Mouse (Mus musculus): ENCODE data around the gene Kifc3. TPM values are rescaled to one million over a fixed set of nuclear protein-coding genes. Genes with fewer than 3 reads are reported as not detected.

Kifc3 gene
- polyA plus RNA-seq, 1 experiment from 2014 or later = 17.9 TPM

DNA sequence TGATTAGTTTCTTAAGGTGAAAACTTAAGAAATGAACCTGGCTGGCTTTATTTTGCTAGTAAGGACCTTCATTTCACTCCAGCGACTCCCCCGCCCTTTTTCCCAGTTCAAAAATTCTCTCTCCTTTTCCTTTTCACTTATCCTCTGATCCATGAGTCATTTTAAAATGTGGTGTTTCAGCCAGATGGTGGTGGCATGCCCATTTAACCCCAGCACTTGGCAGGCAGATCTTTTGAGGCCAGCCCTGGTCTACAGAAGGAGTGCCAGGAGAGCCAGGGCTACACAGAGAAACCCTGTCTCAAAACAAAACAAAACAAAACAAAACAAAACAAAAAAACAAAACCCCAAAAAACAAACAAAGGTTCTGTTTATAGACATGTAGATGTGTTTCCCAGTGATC is 138.1 kb downstream of the Kifc3 start:
- H3K9me3 ChIP-seq (replicated peaks) = no peaks in the 10 kb centered on the region
- H3K27ac ChIP-seq (replicated peaks) = no peak overlapping the region
- no peaks in the 10 kb centered on the region for H3K36me3 ChIP-seq
- H3K27me3 ChIP-seq = no peaks in the 10 kb centered on the region
- no peak overlapping the region for H3K4me3 ChIP-seq (replicated peaks)
- no peak for ATAC-seq (ENCODE audit: insufficient number of reproducible peaks, low FRiP score, low TSS enrichment, low read depth)
- no peak overlapping the region for H3K4me2 ChIP-seq (replicated peaks)
- H3K4me1 ChIP-seq = no peaks in the 10 kb centered on the region
- WGBS = 83% methylated on average over 2 of the region's 2 CpGs
- no peak overlapping the region for H3K9ac ChIP-seq

DNA sequence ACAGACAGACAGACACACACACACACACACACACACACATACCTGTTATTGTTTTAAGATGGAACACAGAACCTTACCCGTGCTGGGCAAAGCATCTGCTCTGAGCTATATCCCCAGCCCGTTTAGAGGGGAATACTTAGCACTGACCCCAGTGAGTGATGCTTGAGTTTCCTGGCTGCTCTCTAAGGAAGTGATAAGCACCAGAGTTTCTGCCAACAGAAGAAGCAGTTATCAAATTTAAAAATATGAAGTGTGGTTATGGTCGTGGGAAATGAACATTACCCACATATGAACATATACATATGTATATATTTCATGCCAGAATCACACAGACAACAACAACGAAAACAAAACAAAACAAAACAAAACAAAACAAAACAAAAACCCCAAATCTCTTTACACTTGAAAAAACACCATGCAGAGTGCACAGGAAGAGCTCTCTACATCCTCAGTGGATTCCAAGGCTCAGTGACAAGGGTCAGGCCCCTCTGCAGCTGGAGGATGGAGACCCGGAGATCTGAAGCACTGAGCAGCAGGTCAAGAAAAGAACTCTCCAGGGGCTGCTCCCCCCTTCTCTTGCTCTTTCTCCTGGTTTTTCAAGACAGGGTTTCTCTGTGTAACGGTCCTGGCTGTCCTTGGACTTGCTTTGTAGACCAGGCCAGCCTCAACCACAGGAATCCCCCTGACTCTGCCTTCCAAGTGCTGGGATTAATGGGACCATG is 142.6 kb downstream of the Kifc3 start:
- H3K4me1 ChIP-seq = no peaks in the 10 kb centered on the region
- no peak overlapping the region for H3K4me3 ChIP-seq (replicated peaks)
- H3K27me3 ChIP-seq = no peaks in the 10 kb centered on the region
- ATAC-seq (ENCODE audit: insufficient number of reproducible peaks, low FRiP score, low TSS enrichment, low read depth) = no peak
- no peaks in the 10 kb centered on the region for H3K9me3 ChIP-seq (replicated peaks)
- H3K27ac ChIP-seq (replicated peaks) = no peak overlapping the region
- no peak overlapping the region for H3K9ac ChIP-seq
- no peaks in the 10 kb centered on the region for H3K36me3 ChIP-seq
- no peak overlapping the region for H3K4me2 ChIP-seq (replicated peaks)
- 57% methylated on average over 6 of the region's 6 CpGs for WGBS

DNA sequence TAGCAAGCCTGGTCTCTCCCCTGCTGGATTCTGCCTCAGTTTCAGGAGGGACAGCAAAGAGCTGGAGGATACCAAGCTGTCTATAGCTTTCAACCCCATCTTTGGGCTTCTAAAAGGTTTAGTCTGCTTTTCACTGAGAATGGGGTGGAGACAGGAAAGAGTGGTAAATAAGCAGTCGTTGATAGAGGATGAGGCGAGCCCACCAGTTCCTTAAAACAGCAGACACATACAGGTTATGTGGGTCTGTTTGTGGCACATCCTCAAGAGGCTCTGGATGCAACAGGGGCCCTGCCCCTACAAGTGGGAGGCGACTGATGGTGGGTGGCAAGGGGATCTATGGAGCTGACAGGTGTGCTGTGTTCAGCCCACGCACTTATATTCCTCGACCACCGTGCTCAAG is 144.0 kb downstream of the Kifc3 start:
- Histone ChIP-seq H3K9ac (no peak overlapping the region), H3K27me3 (no peaks in the 10 kb centered on the region), H3K27ac (replicated peaks) (no peak overlapping the region), H3K36me3 (no peaks in the 10 kb centered on the region), H3K4me1 (no peaks in the 10 kb centered on the region), H3K4me3 (replicated peaks) (no peak overlapping the region), H3K9me3 (replicated peaks) (no peaks in the 10 kb centered on the region), H3K4me2 (replicated peaks) (no peak overlapping the region)
- 64% methylated on average over 6 of the region's 6 CpGs for WGBS
- ATAC-seq (ENCODE audit: insufficient number of reproducible peaks, low FRiP score, low TSS enrichment, low read depth) = no peak

DNA sequence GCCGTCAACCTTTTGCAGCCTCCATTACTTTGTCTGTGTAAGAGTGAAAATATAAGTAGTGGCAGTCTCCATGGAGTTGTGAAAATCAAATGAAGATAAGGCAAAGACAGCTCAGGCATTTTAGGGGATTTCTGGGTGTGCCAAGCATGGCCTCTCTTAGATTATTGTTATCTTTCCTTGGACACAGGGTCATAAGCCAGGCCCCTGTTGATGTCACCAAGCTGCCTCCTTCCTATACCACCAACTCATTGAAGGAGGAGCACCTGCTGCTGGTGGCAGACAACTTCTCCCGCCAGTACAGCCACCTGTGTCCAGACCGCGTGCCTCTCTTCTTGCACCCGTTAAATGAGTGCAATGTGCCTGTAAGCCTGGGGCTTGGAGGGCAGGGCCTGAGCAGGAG is 146.2 kb downstream of the Kifc3 start:
- Histone ChIP-seq H3K4me2 (replicated peaks) (no peak overlapping the region), H3K27ac (replicated peaks) (no peak overlapping the region), H3K36me3 (no peaks in the 10 kb centered on the region), H3K9me3 (replicated peaks) (no peaks in the 10 kb centered on the region), H3K4me3 (replicated peaks) (no peak overlapping the region), H3K9ac (no peak overlapping the region), H3K27me3 (no peaks in the 10 kb centered on the region), H3K4me1 (no peaks in the 10 kb centered on the region)
- 77% methylated on average over 5 of the region's 5 CpGs for WGBS
- no peak for ATAC-seq (ENCODE audit: insufficient number of reproducible peaks, low FRiP score, low TSS enrichment, low read depth)

DNA sequence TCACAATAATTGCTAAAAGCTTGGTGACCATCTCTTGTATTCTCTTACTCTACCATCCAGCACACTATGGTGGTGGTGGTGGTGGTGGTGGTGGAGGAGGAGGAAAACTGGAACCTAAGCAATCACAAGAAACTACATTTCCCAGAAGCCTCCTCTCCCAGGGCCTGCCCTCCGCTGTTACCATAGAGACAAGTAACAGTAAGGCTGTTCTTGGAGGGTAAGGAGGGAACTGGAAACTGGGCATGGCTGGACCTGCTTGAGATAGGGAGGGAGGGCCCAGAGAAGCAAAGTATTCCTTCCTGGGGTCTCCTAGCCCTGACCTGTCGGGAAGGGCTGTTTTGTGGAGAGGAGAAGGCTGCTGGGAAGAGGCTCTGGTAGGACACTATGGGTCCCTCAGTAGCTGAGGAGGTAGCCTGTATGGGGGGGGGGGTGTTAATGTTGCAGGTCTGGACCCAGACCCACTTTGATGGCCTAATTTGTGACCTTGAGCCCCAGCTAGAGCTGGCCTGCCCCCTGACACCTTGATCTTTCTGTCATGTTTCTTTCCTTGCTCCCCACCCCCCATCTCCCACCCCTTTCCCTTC is 147.6 kb downstream of the Kifc3 start, which contains the start of gene Drc7:
Gene Drc7, plus strand, starts transcription at position 177 of the 584 bp plus-strand sequence.
- no peak for ATAC-seq (ENCODE audit: insufficient number of reproducible peaks, low FRiP score, low TSS enrichment, low read depth)
- no peaks in the 10 kb centered on the region for H3K9me3 ChIP-seq (replicated peaks)
- H3K27ac ChIP-seq (replicated peaks) = no peak within 1 kb of the TSS
- H3K9ac ChIP-seq = no peak within 1 kb of the TSS
- H3K4me2 ChIP-seq (replicated peaks) = no peak within 1 kb of the TSS
- 18% methylated on average over 2 of the region's 2 CpGs for WGBS
- no peaks in the 10 kb centered on the region for H3K4me1 ChIP-seq
- no peaks in the 10 kb centered on the region for H3K27me3 ChIP-seq
- no peak within 1 kb of the TSS for H3K4me3 ChIP-seq (replicated peaks)
- H3K36me3 ChIP-seq = no peaks in the 10 kb centered on the region

DNA sequence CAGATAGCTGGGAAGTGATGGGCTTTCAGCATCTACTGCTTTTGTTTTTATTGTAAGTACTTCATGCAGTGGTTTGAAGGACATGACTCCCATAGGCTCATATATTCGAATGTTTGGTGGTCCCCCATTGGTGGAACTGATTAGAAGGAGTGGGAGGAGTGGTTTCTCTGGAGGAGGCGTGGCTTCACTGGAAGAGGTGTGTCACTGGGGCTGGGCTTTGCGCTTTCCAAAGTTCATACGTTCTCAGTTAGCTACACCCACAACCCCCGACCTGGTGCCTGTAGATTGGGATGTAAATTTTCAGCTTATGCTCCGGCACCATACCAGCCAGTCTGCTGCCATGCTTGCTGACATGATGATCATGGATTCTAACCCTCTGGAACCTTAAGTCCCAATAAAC is 148.2 kb downstream of the Kifc3 start:
- no peak overlapping the region for H3K9ac ChIP-seq
- no peak for ATAC-seq (ENCODE audit: insufficient number of reproducible peaks, low FRiP score, low TSS enrichment, low read depth)
- 58% methylated on average over 6 of the region's 6 CpGs for WGBS
- H3K27me3 ChIP-seq = no peaks in the 10 kb centered on the region
- H3K4me3 ChIP-seq (replicated peaks) = no peak overlapping the region
- H3K4me2 ChIP-seq (replicated peaks) = no peak overlapping the region
- no peaks in the 10 kb centered on the region for H3K4me1 ChIP-seq
- H3K27ac ChIP-seq (replicated peaks) = no peak overlapping the region
- no peaks in the 10 kb centered on the region for H3K9me3 ChIP-seq (replicated peaks)
- H3K36me3 ChIP-seq = no peaks in the 10 kb centered on the region

Other genes with a start within 250 kb of the Kifc3 start
- 29.9 and 31.9 TPM in 2 replicates for gene Adgrg1, start 228.1 kb downstream of the Kifc3 start, polyA plus RNA-seq (2015; fragmentation: Nextera tagmentation; extraction: Ambion mirVana)
- 3.2 and 3.8 TPM in 2 replicates for gene Adgrg3, start 185.1 kb downstream of the Kifc3 start, polyA plus RNA-seq (2015; fragmentation: Nextera tagmentation; extraction: Ambion mirVana)
- 1.7 and 2.4 TPM in 2 replicates for gene Drc7, start 147.7 kb downstream of the Kifc3 start, polyA plus RNA-seq (2015; fragmentation: Nextera tagmentation; extraction: Ambion mirVana)
- 24.9 and 28.7 TPM in 2 replicates for gene Katnb1, start 121.6 kb downstream of the Kifc3 start, polyA plus RNA-seq (2015; fragmentation: Nextera tagmentation; extraction: Ambion mirVana)
- gene Cngb1, start 103.8 kb upstream of the Kifc3 start, polyA plus RNA-seq (2015; fragmentation: Nextera tagmentation; extraction: Ambion mirVana) = 0.80 and 0.94 TPM in 2 replicates
- 0.39 and 0.51 TPM in 2 replicates for gene Tepp, start 107.8 kb upstream of the Kifc3 start, polyA plus RNA-seq (2015; fragmentation: Nextera tagmentation; extraction: Ambion mirVana)
- 9.1 and 10.2 TPM in 2 replicates for gene Zfp319, start 129.1 kb upstream of the Kifc3 start, polyA plus RNA-seq (2015; fragmentation: Nextera tagmentation; extraction: Ambion mirVana)
- 45.3 and 46.3 TPM in 2 replicates for gene Usb1, start 129.5 kb upstream of the Kifc3 start, polyA plus RNA-seq (2015; fragmentation: Nextera tagmentation; extraction: Ambion mirVana)
- 12.6 and 13.0 TPM in 2 replicates for gene Mmp15, start 149.5 kb upstream of the Kifc3 start, polyA plus RNA-seq (2015; fragmentation: Nextera tagmentation; extraction: Ambion mirVana)
- 138 and 155 TPM in 2 replicates for gene Cfap20, start 232.1 kb upstream of the Kifc3 start, polyA plus RNA-seq (2015; fragmentation: Nextera tagmentation; extraction: Ambion mirVana)